Mouse (Mus musculus) macrophage (primary cell): ENCODE measurements around the gene Gm13057. TPM values are rescaled to one million over a fixed set of nuclear protein-coding genes. Genes with fewer than 3 reads are reported as not detected.
"Not testable (repeated sequence)": the region's sequence is repeated elsewhere in the genome, so short reads cannot be mapped to it uniquely, and the experiment has no call there.

Experiments
- H3K27ac ChIP-seq: fragments of 350-480 bp; formaldehyde crosslinking; 2 replicates; pipeline ENCODE4 v1.9.0; 2021
- H3K36me3 ChIP-seq: fragments of 350-480 bp; formaldehyde crosslinking; 2 replicates; pipeline ENCODE4 v1.9.0; 2021; ENCODE audit errors: inconsistent target
- H3K4me3 ChIP-seq: fragments of 350-480 bp; formaldehyde crosslinking; 2 replicates; pipeline ENCODE4 v1.9.0; 2021; ENCODE audit errors: inconsistent target
- H3K79me2 ChIP-seq: fragments of 350-480 bp; formaldehyde crosslinking; 2 replicates; pipeline ENCODE4 v1.9.0; 2021; ENCODE audit errors: inconsistent target
- WGBS: methylation state at CpG from one replicate; pipeline ENCODE4 v1.1.7; 2026; ENCODE audit warnings: inconsistent platforms; ENCODE audit not compliant: missing documents; 5-methylcytosine and 5-hydroxymethylcytosine counted together
- polyA plus RNA-seq: library from polyadenylated mRNA; stranded (reverse); fragments of 250-400 nt; gene quantifications from 3 replicates; pipeline ENCODE4 v1.2.4, GENCODE M21; 2018; ENCODE audit warnings: inconsistent platforms
- total RNA-seq, 78 experiments: library from RNA; depleted of rRNA; stranded (reverse); fragments of 250-400 nt; gene quantifications; 1 replicate in 9 of 78; 2 replicates in 24 of 78; 3 replicates in 43 of 78; 4 replicates in 2 of 78; pipeline ENCODE4 v1.2.4; 2018; ENCODE audit warnings: inconsistent platforms in 56 of 78

Gm13057 gene
- not detected for total RNA-seq (2018; cell fraction: chromatin; rRNA removed)
- total RNA-seq (2018; cell fraction: cytosol; rRNA removed), result not detected
- not detected for total RNA-seq (2018; cell fraction: nucleus; rRNA removed)
- not detected in 3 replicates for polyA plus RNA-seq

DNA sequence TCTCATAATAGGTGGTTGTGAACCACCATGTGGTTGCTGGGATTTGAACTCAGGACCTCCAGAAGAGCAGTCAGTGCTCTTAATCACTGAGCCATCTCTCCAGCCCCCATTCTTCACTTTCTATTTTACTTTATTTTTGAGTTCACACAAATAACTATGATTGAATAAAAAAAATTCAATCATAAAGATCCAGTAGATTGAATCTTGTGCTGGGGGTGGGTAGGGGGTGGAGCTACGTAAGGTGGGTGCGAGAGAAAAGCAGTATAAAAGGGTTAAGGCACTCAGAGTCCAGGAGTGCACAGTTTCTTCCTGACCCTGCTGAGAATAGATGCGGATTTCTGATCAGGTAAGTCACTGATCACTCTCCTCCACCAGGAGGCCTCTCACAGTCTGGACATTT, at the start of gene Gm13057, which contains the start of gene BC080695:
Gm13057 (plus strand) TSS at position 310 of the 400 bp plus-strand sequence.
BC080695 (plus strand) TSS at position 301 of the 400 bp plus-strand sequence.
- no CpG with 5 or more reads among the region's 3 CpGs for WGBS
- H3K4me3 ChIP-seq, H3K79me2 ChIP-seq, H3K27ac ChIP-seq, H3K36me3 ChIP-seq: not testable (repeated sequence)

DNA sequence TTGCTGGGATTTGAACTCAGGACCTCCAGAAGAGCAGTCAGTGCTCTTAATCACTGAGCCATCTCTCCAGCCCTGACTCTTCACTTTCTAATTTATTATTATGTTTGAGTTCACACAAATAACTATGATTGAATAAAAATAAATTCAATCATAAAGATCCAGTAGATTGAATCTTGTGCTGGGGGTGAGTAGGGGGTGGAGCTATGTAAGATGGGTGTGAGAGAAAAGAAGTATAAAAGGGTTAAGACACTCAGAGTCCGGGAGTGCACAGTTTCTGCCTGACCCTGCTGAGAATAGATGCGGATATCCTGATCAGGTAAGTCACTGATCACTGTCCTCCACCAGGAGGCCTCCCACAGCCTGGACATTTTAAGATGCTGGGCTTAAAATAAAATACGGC, 40.5 kb upstream of the Gm13057 start, which contains the start of gene Gm13043:
Gm13043 (plus strand) TSS at position 301 of the 400 bp plus-strand sequence.
- Histone ChIP-seq H3K79me2 (no peaks in the 10 kb centered on the region), H3K36me3 (no peaks in the 10 kb centered on the region), H3K27ac (no peak within 1 kb of the TSS), H3K4me3 (no peak within 1 kb of the TSS)
- 90% methylated on average over 2 of the region's 3 CpGs for WGBS

DNA sequence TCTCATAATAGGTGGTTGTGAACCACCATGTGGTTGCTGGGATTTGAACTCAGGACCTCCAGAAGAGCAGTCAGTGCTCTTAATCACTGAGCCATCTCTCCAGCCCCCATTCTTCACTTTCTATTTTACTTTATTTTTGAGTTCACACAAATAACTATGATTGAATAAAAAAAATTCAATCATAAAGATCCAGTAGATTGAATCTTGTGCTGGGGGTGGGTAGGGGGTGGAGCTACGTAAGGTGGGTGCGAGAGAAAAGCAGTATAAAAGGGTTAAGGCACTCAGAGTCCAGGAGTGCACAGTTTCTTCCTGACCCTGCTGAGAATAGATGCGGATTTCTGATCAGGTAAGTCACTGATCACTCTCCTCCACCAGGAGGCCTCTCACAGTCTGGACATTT, 15.9 kb upstream of the Gm13057 start, which contains the start of gene Gm13040:
Gm13040 (plus strand) TSS at position 301 of the 400 bp plus-strand sequence.
- not testable (repeated sequence) for H3K27ac ChIP-seq, H3K79me2 ChIP-seq, H3K4me3 ChIP-seq, H3K36me3 ChIP-seq
- WGBS, result no CpG with 5 or more reads among the region's 3 CpGs

Other genes with a start within 250 kb of the Gm13057 start
- not detected in 3 replicates for gene Lrrc38, start 202.0 kb upstream of the Gm13057 start, polyA plus RNA-seq
- not detected in 3 replicates for gene Pramel1, start 157.3 kb upstream of the Gm13057 start, polyA plus RNA-seq
- gene Pramef8, start 139.3 kb upstream of the Gm13057 start, polyA plus RNA-seq, result 9.1 to 17.7 TPM (median 13.0 TPM) in 3 replicates
- gene Oog4, start 101.4 kb upstream of the Gm13057 start, polyA plus RNA-seq, result not detected in 3 replicates
- not detected in 3 replicates for gene Gm13043, start 40.4 kb upstream of the Gm13057 start, polyA plus RNA-seq
- gene Gm13040, start 15.8 kb upstream of the Gm13057 start, polyA plus RNA-seq, result not detected in 3 replicates
- not detected in 3 replicates for gene BC080695, start within 50 bp of the Gm13057 start, polyA plus RNA-seq
- not detected in 3 replicates for gene Gm13083, start 63.3 kb downstream of the Gm13057 start, polyA plus RNA-seq
- not detected in 3 replicates for gene Gm13088, start 105.5 kb downstream of the Gm13057 start, polyA plus RNA-seq
- not detected in 3 replicates for gene Gm13089, start 151.0 kb downstream of the Gm13057 start, polyA plus RNA-seq
- gene Gm13078, start 167.7 kb downstream of the Gm13057 start, polyA plus RNA-seq, result not detected in 3 replicates
- gene Gm13023, start 237.6 kb downstream of the Gm13057 start, polyA plus RNA-seq, result not detected in 3 replicates